Mouse (Mus musculus): Measurements from ENCODE around the gene Nol4l.
A peak's percentile ranks its signal among the peaks of the same experiment; 100 is the strongest.

The Nol4l gene

GRCm38 (mm10) chr2:153543911-153544730 is 14.3 kb upstream of the Nol4l start:
- no peak for DNase-seq (ENCODE audit: low spot score in 2 of 2)

GRCm38 (mm10) chr2:153542936-153543668 is 13.3 kb upstream of the Nol4l start:
- no peak for DNase-seq (ENCODE audit: low spot score in 2 of 2)

GRCm38 (mm10) chr2:153538898-153539297 is 9.1 kb upstream of the Nol4l start:
- no peak for DNase-seq (ENCODE audit: low spot score in 2 of 2)

- DNase-seq (ENCODE audit: low spot score in 2 of 2): no peak
Observed at GRCm38 (mm10) chr2:153533981-153534380, 4.2 kb upstream of the Nol4l start.

GRCm38 (mm10) chr2:153530948-153531347 is 1.2 kb upstream of the Nol4l start:
- DNase-seq (ENCODE audit: low spot score in 2 of 2): no peak

- peak in 1 of 2 experiments; percentile 45 for DNase-seq (ENCODE audit: low spot score in 2 of 2)
Observed at GRCm38 (mm10) chr2:153529365-153529781, 398 bp downstream of the Nol4l start.

GRCm38 (mm10) chr2:153528571-153529364 is 1.0 kb downstream of the Nol4l start:
- peak in 1 of 2 experiments; percentile 50 for DNase-seq (ENCODE audit: low spot score in 2 of 2)

GRCm38 (mm10) chr2:153527580-153528531 is 1.9 kb downstream of the Nol4l start:
- peak in 1 of 2 experiments; percentile 48 for DNase-seq (ENCODE audit: low spot score in 2 of 2)

GRCm38 (mm10) chr2:153526850-153527530 is 2.8 kb downstream of the Nol4l start:
- no peak for DNase-seq (ENCODE audit: low spot score in 2 of 2)

GRCm38 (mm10) chr2:153525906-153526311 is 3.9 kb downstream of the Nol4l start:
- no peak for DNase-seq (ENCODE audit: low spot score in 2 of 2)

- no peak for DNase-seq (ENCODE audit: low spot score in 2 of 2)
Observed at GRCm38 (mm10) chr2:153524727-153525126, 5.0 kb downstream of the Nol4l start.

GRCm38 (mm10) chr2:153523656-153524055 is 6.1 kb downstream of the Nol4l start:
- no peak for DNase-seq (ENCODE audit: low spot score in 2 of 2)

- no peak for DNase-seq (ENCODE audit: low spot score in 2 of 2)
Observed at GRCm38 (mm10) chr2:153523143-153523542, 6.6 kb downstream of the Nol4l start.

- no peak for DNase-seq (ENCODE audit: low spot score in 2 of 2)
Observed at GRCm38 (mm10) chr2:153522270-153522669, 7.5 kb downstream of the Nol4l start.

GRCm38 (mm10) chr2:153520057-153520456 is 9.7 kb downstream of the Nol4l start:
- no peak for DNase-seq (ENCODE audit: low spot score in 2 of 2)

- DNase-seq (ENCODE audit: low spot score in 2 of 2): no peak
Observed at GRCm38 (mm10) chr2:153516961-153517360, 12.8 kb downstream of the Nol4l start.

- DNase-seq (ENCODE audit: low spot score in 2 of 2): no peak
Observed at GRCm38 (mm10) chr2:153515582-153515981, 14.2 kb downstream of the Nol4l start.

- DNase-seq (ENCODE audit: low spot score in 2 of 2): no peak
Observed at GRCm38 (mm10) chr2:153514497-153515380, 15.0 kb downstream of the Nol4l start.

- no peak for DNase-seq (ENCODE audit: low spot score in 2 of 2)
Observed at GRCm38 (mm10) chr2:153513983-153514382, 15.8 kb downstream of the Nol4l start.

Data from frontal cortex, postnatal 10 days (tissue).